ENCODE assay signal across 30 mouse cellular contexts in genomic region chr11:117472885-117473284, GRCm38 (mm10). TPM values are rescaled to one million over a fixed set of nuclear protein-coding genes. Genes with fewer than 3 reads are reported as not detected.
DNase-seq lines count a peak whose midpoint lies in the region; ATAC-seq lines count a peak whose summit lies in the region.
"Had no signal": no experiment of that assay in that cellular context is flagged by ENCODE, and none has a peak within 500 bp of the region (broad histone marks: within the 10 kb centered on the region; RNA-seq: fewer than 3 reads in every experiment).

No protein-coding gene starts in this region.

- WGBS in hindbrain, embryonic 13.5 days = 79% methylated on average over 8 of the region's 8 CpGs
- 75% methylated on average over 8 of the region's 8 CpGs for WGBS in hindbrain, embryonic 12.5 days
- 83% methylated on average over 8 of the region's 8 CpGs for WGBS in midbrain, embryonic 10.5 days
- 71% methylated on average over 8 of the region's 8 CpGs for WGBS in midbrain, embryonic 13.5 days

- H3K9me3 ChIP-seq in hindbrain, embryonic 13.5 days = no peaks in the 10 kb centered on the region
- H3K9me3 ChIP-seq in hindbrain, embryonic 12.5 days (replicated peaks) = no peaks in the 10 kb centered on the region
- H3K9me3 ChIP-seq in midbrain, embryonic 10.5 days (replicated peaks) = peaks cover 6% of the 10 kb centered on the region
- no peaks in the 10 kb centered on the region for H3K9me3 ChIP-seq in midbrain, embryonic 13.5 days
- H3K9me3 ChIP-seq: embryonic facial prominence, embryonic 12.5 days; limb, embryonic 10.5 days; liver, embryonic 15.5 days had no signal

- peaks cover 54% of the 10 kb centered on the region for H3K4me1 ChIP-seq in hindbrain, embryonic 13.5 days (replicated peaks)
- H3K4me1 ChIP-seq in hindbrain, embryonic 12.5 days = peaks cover 35% of the 10 kb centered on the region
- peaks cover 40% of the 10 kb centered on the region for H3K4me1 ChIP-seq in midbrain, embryonic 10.5 days
- peaks cover 57% of the 10 kb centered on the region for H3K4me1 ChIP-seq in midbrain, embryonic 13.5 days (replicated peaks)
- H3K4me1 ChIP-seq: liver, embryonic 15.5 days had no signal

- H3K9ac ChIP-seq in hindbrain, embryonic 13.5 days = peak overlapping the region; percentile 8; the same call in 1 of the 2 replicates
- no peak overlapping the region for H3K9ac ChIP-seq in hindbrain, embryonic 12.5 days
- H3K9ac ChIP-seq in midbrain, embryonic 13.5 days (replicated peaks) = no peak overlapping the region
- H3K9ac ChIP-seq: embryonic facial prominence, embryonic 12.5 days; forebrain, embryonic 13.5 days; liver, embryonic 15.5 days; neural tube, embryonic 12.5 days had no signal

- no peak overlapping the region for H3K4me3 ChIP-seq in hindbrain, embryonic 13.5 days
- H3K4me3 ChIP-seq in hindbrain, embryonic 12.5 days = no peak overlapping the region
- no peak overlapping the region for H3K4me3 ChIP-seq in midbrain, embryonic 10.5 days
- H3K4me3 ChIP-seq in midbrain, embryonic 13.5 days (replicated peaks) = no peak overlapping the region
- H3K4me3 ChIP-seq: embryonic facial prominence, embryonic 12.5 days; forebrain, embryonic 13.5 days; heart, embryonic 10.5 days; limb, embryonic 10.5 days; liver, embryonic 15.5 days; neural tube, embryonic 12.5 days had no signal

- no peak overlapping the region for H3K4me2 ChIP-seq in hindbrain, embryonic 13.5 days
- no peak overlapping the region for H3K4me2 ChIP-seq in hindbrain, embryonic 12.5 days (replicated peaks)
- no peak overlapping the region for H3K4me2 ChIP-seq in midbrain, embryonic 13.5 days (replicated peaks)
- H3K4me2 ChIP-seq: embryonic facial prominence, embryonic 12.5 days; forebrain, embryonic 13.5 days; liver, embryonic 15.5 days; neural tube, embryonic 12.5 days had no signal

- H3K27ac ChIP-seq in hindbrain, embryonic 13.5 days = no peak overlapping the region
- H3K27ac ChIP-seq in hindbrain, embryonic 12.5 days = no peak overlapping the region
- peak overlapping the region; percentile 10; the same call in 1 of the 2 replicates for H3K27ac ChIP-seq in midbrain, embryonic 10.5 days (replicated peaks)
- no peak overlapping the region for H3K27ac ChIP-seq in midbrain, embryonic 13.5 days
- H3K27ac ChIP-seq: embryonic facial prominence, embryonic 12.5 days; heart, embryonic 10.5 days; kidney, postnatal 0 days; limb, embryonic 10.5 days; liver, embryonic 15.5 days; neural tube, embryonic 12.5 days had no signal

- H3K36me3 ChIP-seq in hindbrain, embryonic 13.5 days = no peaks in the 10 kb centered on the region
- H3K36me3 ChIP-seq in hindbrain, embryonic 12.5 days = no peaks in the 10 kb centered on the region
- no peaks in the 10 kb centered on the region for H3K36me3 ChIP-seq in midbrain, embryonic 10.5 days
- H3K36me3 ChIP-seq in midbrain, embryonic 13.5 days = no peaks in the 10 kb centered on the region
- H3K36me3 ChIP-seq: embryonic facial prominence, embryonic 12.5 days; heart, embryonic 10.5 days; limb, embryonic 10.5 days; liver, embryonic 15.5 days; neural tube, embryonic 12.5 days had no signal

- ATAC-seq in hindbrain, embryonic 13.5 days (ENCODE audit: low FRiP score) = no peak
- no peak for ATAC-seq in hindbrain, embryonic 12.5 days (ENCODE audit: low FRiP score)
- ATAC-seq in midbrain, embryonic 13.5 days = no peak
- ATAC-seq: activated CD4-positive, CD25-positive, alpha-beta regulatory T cell, adult 4 months; forebrain, embryonic 13.5 days had no signal

- H3K27me3 ChIP-seq in hindbrain, embryonic 13.5 days = peaks cover 18% of the 10 kb centered on the region; the same call in 1 of the 2 replicates
- H3K27me3 ChIP-seq in hindbrain, embryonic 12.5 days = 0 out of 2 replicates have a peak, but pooled peaks cover 6% of the 10 kb centered on the region
- H3K27me3 ChIP-seq in midbrain, embryonic 10.5 days (ENCODE audit: low read depth, poor library complexity, severe bottlenecking) = peaks cover 14% of the 10 kb centered on the region; the same call in 1 of the 2 replicates
- 0 out of 2 replicates have a peak, but pooled peaks cover 7% of the 10 kb centered on the region for H3K27me3 ChIP-seq in midbrain, embryonic 13.5 days
- H3K27me3 ChIP-seq: neural tube, embryonic 12.5 days had no signal

- no peak for DNase-seq in midbrain, embryonic 10.5 days (ENCODE audit: low spot score)
- DNase-seq in right cerebral cortex, postnatal 25 days = peak; percentile 48
- DNase-seq in right cerebral cortex, postnatal 14 days = no peak
- DNase-seq in telencephalon, adult 2 months (ENCODE audit: low read depth, low spot score) = peak; percentile 60
- no peak for DNase-seq in lung, adult 18-20 months
- DNase-seq: adrenal gland, adult 8-10 months; cerebellum, adult 18-20 months; cerebellum, postnatal 14 days; heart, postnatal 4 days; kidney, adult 2 months; liver; lung, postnatal 4 days; retina, postnatal 1 day; thymus, postnatal 25 days had no signal

RNA-seq across cellular contexts. Expression of gene Gm11733, which starts 11.3 kb away (rescaled TPM):
- polyA plus RNA-seq in hindbrain, embryonic 13.5 days (2015; fragmentation: Nextera tagmentation; extraction: Ambion mirVana) = not detected in 2 replicates
- not detected in 2 replicates for polyA plus RNA-seq in hindbrain, embryonic 12.5 days (2016; fragmentation: Nextera tagmentation; extraction: Ambion mirVana)
- polyA plus RNA-seq in midbrain, embryonic 10.5 days (2016; fragmentation: Nextera tagmentation; extraction: Ambion mirVana) = 0.06 TPM in 1 of 2 replicates, not detected in the other
- polyA plus RNA-seq in midbrain, embryonic 13.5 days (2015; fragmentation: Nextera tagmentation; extraction: Ambion mirVana) = not detected in 2 replicates
- polyA plus RNA-seq: C2C12; embryonic facial prominence, embryonic 12.5 days; forebrain, embryonic 13.5 days; gonadal fat pad, adult 2 months; heart, embryonic 10.5 days; heart, embryonic 16.5 days; kidney, postnatal 0 days; limb, embryonic 10.5 days; liver, embryonic 15.5 days; lung, embryonic 16.5 days; neural tube, embryonic 12.5 days; spleen, adult 2 months had no signal

Comparison
In these comparisons a context has a peak if more than half of its experiments do, and no peak if none do; other contexts are left out.
1. DNase-seq: peak in right cerebral cortex, postnatal 25 days (single experiment) and telencephalon, adult 2 months (single experiment); none in midbrain, embryonic 10.5 days (single experiment), right cerebral cortex, postnatal 14 days (single experiment) and lung, adult 18-20 months (0 of 2).